Mouse (Mus musculus): ENCODE measurements at regions not wholly inside any gene's neighbourhood (a gene's known extent, or its start where the extent isn't known, plus 50 kb on each side); places are given as distances from the start of the nearest gene placed in this dataset.

- H3K4me2 ChIP-seq, result no peak overlapping the region
- H3K9ac ChIP-seq, result no peak overlapping the region
- no peaks in the 10 kb centered on the region for H3K4me1 ChIP-seq
- ATAC-seq (ENCODE audit: borderline replicate concordance, extremely low read depth, low FRiP score, low TSS enrichment), result no peak
- H3K9me3 ChIP-seq, result no peaks in the 10 kb centered on the region
- H3K36me3 ChIP-seq, result no peaks in the 10 kb centered on the region
- no peak overlapping the region for H3K4me3 ChIP-seq
- 67% methylated on average over 4 of the region's 4 CpGs for WGBS
- no peaks in the 10 kb centered on the region for H3K27me3 ChIP-seq
- H3K27ac ChIP-seq, result no peak overlapping the region
Observed at GRCm38 (mm10) chr7:137595567-137595966, 158.2 kb downstream of the Glrx3 start.

- Histone ChIP-seq H3K4me1 (no peaks in the 10 kb centered on the region), H3K27me3 (no peaks in the 10 kb centered on the region), H3K36me3 (no peaks in the 10 kb centered on the region), H3K9me3 (no peaks in the 10 kb centered on the region), H3K9ac (no peak overlapping the region), H3K4me3 (no peak overlapping the region), H3K27ac (no peak overlapping the region), H3K4me2 (no peak overlapping the region)
- 54% methylated on average over 7 of the region's 7 CpGs for WGBS
- no peak for ATAC-seq (ENCODE audit: borderline replicate concordance, extremely low read depth, low FRiP score, low TSS enrichment)
Observed at GRCm38 (mm10) chr7:137596161-137596560, 158.7 kb downstream of the Glrx3 start.

- Histone ChIP-seq H3K27me3 (no peaks in the 10 kb centered on the region; the same call in 1 of the 2 replicates), H3K9me3 (no peaks in the 10 kb centered on the region), H3K9ac (no peak overlapping the region), H3K4me2 (no peak overlapping the region), H3K36me3 (no peaks in the 10 kb centered on the region), H3K4me3 (no peak overlapping the region), H3K4me1 (no peaks in the 10 kb centered on the region), H3K27ac (no peak overlapping the region)
- 4% methylated on average over 8 of the region's 8 CpGs for WGBS
- peak; percentile 35; the same call in 1 of the 2 replicates for ATAC-seq (ENCODE audit: borderline replicate concordance, extremely low read depth, low FRiP score, low TSS enrichment)
Observed at GRCm38 (mm10) chr7:137603039-137603438, 165.6 kb downstream of the Glrx3 start.

GRCm38 (mm10) chr7:137609752-137610151 is 172.3 kb downstream of the Glrx3 start:
- no peak for ATAC-seq (ENCODE audit: borderline replicate concordance, extremely low read depth, low FRiP score, low TSS enrichment)
- no peaks in the 10 kb centered on the region; the same call in 1 of the 2 replicates for H3K4me1 ChIP-seq
- H3K4me3 ChIP-seq, result no peak overlapping the region
- no peak overlapping the region for H3K27ac ChIP-seq
- no peaks in the 10 kb centered on the region for H3K9me3 ChIP-seq
- no peaks in the 10 kb centered on the region for H3K27me3 ChIP-seq
- no peak overlapping the region for H3K9ac ChIP-seq
- 25% methylated on average over 6 of the region's 6 CpGs for WGBS
- H3K4me2 ChIP-seq, result no peak overlapping the region
- H3K36me3 ChIP-seq, result no peaks in the 10 kb centered on the region

- ATAC-seq (ENCODE audit: borderline replicate concordance, extremely low read depth, low FRiP score, low TSS enrichment), result 0 out of 2 replicates have a peak, but pooled peaks have one; percentile 28
- Histone ChIP-seq H3K27ac (no peak overlapping the region), H3K27me3 (no peaks in the 10 kb centered on the region)
Observed at GRCm38 (mm10) chr7:137611363-137611762, 173.9 kb downstream of the Glrx3 start.

GRCm38 (mm10) chr7:137611891-137612522 is 174.6 kb downstream of the Glrx3 start:
- 57% methylated on average over 7 of the region's 7 CpGs for WGBS
- H3K4me1 ChIP-seq, result no peaks in the 10 kb centered on the region; the same call in 1 of the 2 replicates
- ATAC-seq (ENCODE audit: borderline replicate concordance, extremely low read depth, low FRiP score, low TSS enrichment), result no peak
- H3K27me3 ChIP-seq, result no peaks in the 10 kb centered on the region
- no peaks in the 10 kb centered on the region for H3K9me3 ChIP-seq
- no peak overlapping the region for H3K4me3 ChIP-seq
- H3K9ac ChIP-seq, result no peak overlapping the region
- no peak overlapping the region for H3K27ac ChIP-seq
- H3K36me3 ChIP-seq, result no peaks in the 10 kb centered on the region
- H3K4me2 ChIP-seq, result no peak overlapping the region

More at GRCm38 (mm10) chr7:137611363-137611762, 173.9 kb downstream of the Glrx3 start:
- no peaks in the 10 kb centered on the region for H3K36me3 ChIP-seq
- no peak overlapping the region for H3K4me3 ChIP-seq
- no peak overlapping the region for H3K9ac ChIP-seq
- no peak overlapping the region for H3K4me2 ChIP-seq
- WGBS, result 67% methylated on average over 6 of the region's 6 CpGs
- no peaks in the 10 kb centered on the region for H3K9me3 ChIP-seq
- no peaks in the 10 kb centered on the region; the same call in 1 of the 2 replicates for H3K4me1 ChIP-seq

GRCm38 (mm10) chr7:137618406-137619133 is 181.2 kb downstream of the Glrx3 start:
- no peaks in the 10 kb centered on the region for H3K9me3 ChIP-seq
- WGBS, result 44% methylated on average over 5 of the region's 5 CpGs
- no peak for ATAC-seq (ENCODE audit: borderline replicate concordance, extremely low read depth, low FRiP score, low TSS enrichment)

GRCm38 (mm10) chr7:137619286-137619789 is 181.9 kb downstream of the Glrx3 start:
- Histone ChIP-seq H3K4me2 (no peak overlapping the region), H3K9ac (no peak overlapping the region), H3K4me1 (no peaks in the 10 kb centered on the region), H3K36me3 (no peaks in the 10 kb centered on the region), H3K27me3 (no peaks in the 10 kb centered on the region), H3K27ac (no peak overlapping the region), H3K9me3 (no peaks in the 10 kb centered on the region), H3K4me3 (no peak overlapping the region)
- no peak for ATAC-seq (ENCODE audit: borderline replicate concordance, extremely low read depth, low FRiP score, low TSS enrichment)
- WGBS, result 44% methylated on average over 6 of the region's 6 CpGs

More at GRCm38 (mm10) chr7:137618406-137619133, 181.2 kb downstream of the Glrx3 start:
- Histone ChIP-seq H3K9ac (no peak overlapping the region), H3K36me3 (no peaks in the 10 kb centered on the region), H3K4me2 (no peak overlapping the region), H3K27me3 (no peaks in the 10 kb centered on the region), H3K4me1 (no peaks in the 10 kb centered on the region), H3K27ac (no peak overlapping the region), H3K4me3 (no peak overlapping the region)

GRCm38 (mm10) chr7:137628266-137628665 is 190.9 kb downstream of the Glrx3 start:
- Histone ChIP-seq H3K9ac (no peak overlapping the region), H3K4me2 (no peak overlapping the region), H3K27ac (no peak overlapping the region), H3K4me3 (no peak overlapping the region), H3K4me1 (no peaks in the 10 kb centered on the region), H3K36me3 (no peaks in the 10 kb centered on the region), H3K27me3 (no peaks in the 10 kb centered on the region), H3K9me3 (no peaks in the 10 kb centered on the region)
- 80% methylated on average over 3 of the region's 3 CpGs for WGBS
- ATAC-seq (ENCODE audit: borderline replicate concordance, extremely low read depth, low FRiP score, low TSS enrichment), result no peak

GRCm38 (mm10) chr7:137629540-137629939 is 192.1 kb downstream of the Glrx3 start:
- Histone ChIP-seq H3K9me3 (no peaks in the 10 kb centered on the region), H3K36me3 (no peaks in the 10 kb centered on the region), H3K4me3 (no peak overlapping the region), H3K4me1 (no peaks in the 10 kb centered on the region), H3K4me2 (no peak overlapping the region), H3K9ac (no peak overlapping the region), H3K27ac (no peak overlapping the region), H3K27me3 (no peaks in the 10 kb centered on the region)
- WGBS, result 90% methylated on average over 5 of the region's 5 CpGs
- no peak for ATAC-seq (ENCODE audit: borderline replicate concordance, extremely low read depth, low FRiP score, low TSS enrichment)

- Histone ChIP-seq H3K9me3 (no peaks in the 10 kb centered on the region), H3K4me2 (no peak overlapping the region), H3K4me3 (no peak overlapping the region), H3K27ac (no peak overlapping the region), H3K9ac (no peak overlapping the region), H3K4me1 (no peaks in the 10 kb centered on the region), H3K27me3 (no peaks in the 10 kb centered on the region), H3K36me3 (no peaks in the 10 kb centered on the region)
- no peak for ATAC-seq (ENCODE audit: borderline replicate concordance, extremely low read depth, low FRiP score, low TSS enrichment)
- WGBS, result 48% methylated on average over 6 of the region's 6 CpGs
Observed at GRCm38 (mm10) chr7:137648621-137649020, 211.2 kb downstream of the Glrx3 start.

GRCm38 (mm10) chr7:137649650-137650049 is 212.2 kb downstream of the Glrx3 start:
- Histone ChIP-seq H3K4me2 (no peak overlapping the region), H3K27ac (no peak overlapping the region), H3K27me3 (no peaks in the 10 kb centered on the region), H3K4me3 (no peak overlapping the region), H3K9me3 (no peaks in the 10 kb centered on the region), H3K9ac (no peak overlapping the region), H3K4me1 (no peaks in the 10 kb centered on the region), H3K36me3 (no peaks in the 10 kb centered on the region)
- 85% methylated on average over 6 of the region's 6 CpGs for WGBS
- no peak for ATAC-seq (ENCODE audit: borderline replicate concordance, extremely low read depth, low FRiP score, low TSS enrichment)

All from lung, embryonic 15.5 days (tissue).